Mouse (Mus musculus) liver, postnatal 0 days (tissue): ENCODE measurements at regions not wholly inside any gene's neighbourhood (a gene's known extent, or its start where the extent isn't known, plus 50 kb on each side); places are given as distances from the start of the nearest gene placed in this dataset.

Experiments
- CTCF ChIP-seq: sonication (generic); IDR thresholded peaks from 2 replicates; pipeline ENCODE4 v1.5.1; 2016; ENCODE audit warnings: antibody characterized with exemption, low read depth
- EP300 ChIP-seq: IDR thresholded peaks from 2 replicates; pipeline ENCODE4 v1.6.1; 2016; ENCODE audit warnings: antibody characterized with exemption, low read depth, mild to moderate bottlenecking

DNA sequence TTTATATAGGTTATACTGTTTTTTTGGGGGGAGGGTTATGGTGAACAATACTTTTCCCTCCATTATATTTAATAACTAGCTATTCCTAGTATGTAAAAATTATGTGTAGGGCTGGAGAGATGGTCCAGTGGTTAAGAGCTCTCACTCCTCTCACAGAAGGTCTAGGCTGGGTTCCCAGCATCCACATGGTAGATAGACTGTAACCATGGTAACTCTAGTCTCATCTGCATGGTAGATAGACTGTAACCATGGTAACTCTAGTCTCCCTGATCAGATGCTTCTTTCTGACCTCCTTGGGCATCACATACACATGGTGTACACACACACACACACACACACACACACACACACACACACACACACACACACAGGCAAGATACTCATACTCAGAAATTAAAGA, 1170.5 kb upstream of the Gulo start:
- TF ChIP-seq CTCF (no peak), EP300 (no peak)
